Mouse (Mus musculus): ENCODE data around the gene Slc35g3.

- TF ChIP-seq CEBPB (IDR thresholded peaks at IDR 0.05; ENCODE audit: insufficient read depth, poor library complexity, severe bottlenecking) (no peak), POLR2A (IDR thresholded peaks at IDR 0.05; ENCODE audit: insufficient read length, low read depth) (no peak), TCF12 (IDR thresholded peaks at IDR 0.05; ENCODE audit: insufficient read depth, poor library complexity, severe bottlenecking) (no peak), MAX (IDR thresholded peaks at IDR 0.05; ENCODE audit: low read depth) (no peak), MYOD1 (IDR thresholded peaks at IDR 0.05; ENCODE audit: control insufficient read depth in 1 of 3, insufficient read length in 2 of 3, low read depth in 2 of 3) (no peak), E2F4 (IDR thresholded peaks at IDR 0.05; ENCODE audit: insufficient read depth) (no peak)
Measured at GRCm38 (mm10) chr11:69723074-69723473, 38.7 kb downstream of the Slc35g3 start.

Data from myocyte (in vitro differentiated cells).